Mouse (Mus musculus) Patski (cell line): ENCODE results near the gene Cd3e. TPM values are rescaled to one million over a fixed set of nuclear protein-coding genes. Genes with fewer than 3 reads are reported as not detected.
"Not testable (repeated sequence)": the region's sequence is repeated elsewhere in the genome, so short reads cannot be mapped to it uniquely, and the experiment has no call there.

ENCODE experiments used
- ATAC-seq: fragments of 100-300 bp; one replicate; pipeline ENCODE4 v1.8.0; 2021
- CTCF ChIA-PET: fragments of 350-600 bp; sonication (Branson Sonifier 250); formaldehyde crosslinking; loops from one replicate; lab custom pipeline; 2022; ENCODE audit warnings: inconsistent platforms; lab: Charles Lee
- POLR2A ChIA-PET: fragments of 350-600 bp; sonication (Branson Sonifier 250); formaldehyde crosslinking; loops from one replicate; lab custom pipeline; 2022; ENCODE audit warnings: antibody characterized with exemption, inconsistent platforms; lab: Charles Lee
- DNase-seq: peaks from one replicate; pipeline ENCODE4 v3.0.0-alpha.2; 2011; ENCODE audit warnings: low read depth, low spot score
- H3K27me3 ChIP-seq: fragments of 371-371 bp; one replicate; pipeline ENCODE4 v1.5.1; 2021
- CTCF ChIP-seq: fragments of 100-300 bp; IDR thresholded peaks from one replicate; pipeline ENCODE4 v1.5.1; 2021
- in situ Hi-C: fragments of 300-500 bp; cut with MboI; formaldehyde crosslinking; loops from 3 replicates; pipeline ENCODE4 v1.11.1; 2018; ENCODE audit warnings: low pct_unique_long_range_greater_than_20kb, mixed read lengths
- polyA plus RNA-seq: library from polyadenylated mRNA; unstranded; gene quantifications from one replicate; pipeline ENCODE4 v1.2.3, GENCODE M21; 2021

Cd3e gene
- polyA plus RNA-seq, 1 experiment from 2014 or later = not detected

DNA sequence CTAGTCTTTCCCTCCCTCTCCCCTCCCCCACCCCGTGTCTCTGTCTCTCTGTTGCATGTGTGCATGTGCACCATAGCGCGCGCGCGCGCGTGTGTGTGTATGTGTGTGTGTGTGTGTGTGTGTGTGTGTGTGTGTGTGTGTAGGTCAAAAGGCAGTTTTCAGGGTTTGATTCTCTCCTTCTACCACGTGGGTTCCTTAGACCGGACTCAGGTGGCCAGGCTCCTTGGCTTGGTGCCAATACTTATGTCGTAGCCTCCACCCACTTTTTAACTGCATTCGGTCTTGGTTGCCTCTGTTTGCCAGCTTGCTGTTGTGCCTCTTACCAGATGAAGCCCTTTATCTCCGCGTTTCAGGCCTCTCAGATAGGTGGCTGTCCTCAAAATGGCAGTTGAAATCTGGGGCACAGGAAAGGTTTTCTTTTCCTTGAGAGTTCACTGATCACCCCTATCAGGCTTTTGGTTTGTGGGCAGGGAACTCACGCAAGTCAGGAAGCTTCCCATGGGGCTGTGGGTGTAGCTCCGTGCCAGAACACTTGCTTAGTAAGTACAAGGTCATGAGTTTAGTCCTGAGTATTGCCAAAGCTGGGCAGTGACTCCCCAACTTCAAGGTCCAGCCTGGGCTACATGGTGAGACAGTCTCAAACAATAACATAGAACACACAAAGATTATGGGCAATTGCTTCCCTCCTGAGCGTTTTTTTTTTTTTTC lies 31.9 kb upstream of the Cd3e start:
- no peak for TF ChIP-seq CTCF
- peaks cover 66% of the 10 kb centered on the region for H3K27me3 ChIP-seq
- in situ Hi-C loops = no loop called here
- DNase-seq (no peak), ATAC-seq (no peak)
- ChIA-PET CTCF (no interaction called here), POLR2A (no interaction called here)

GRCm38 (mm10) chr9:45040066-45040845 lies 30.8 kb upstream of the Cd3e start:
- H3K27me3 ChIP-seq = peaks cover 68% of the 10 kb centered on the region
- POLR2A ChIA-PET = no interaction called here

DNA sequence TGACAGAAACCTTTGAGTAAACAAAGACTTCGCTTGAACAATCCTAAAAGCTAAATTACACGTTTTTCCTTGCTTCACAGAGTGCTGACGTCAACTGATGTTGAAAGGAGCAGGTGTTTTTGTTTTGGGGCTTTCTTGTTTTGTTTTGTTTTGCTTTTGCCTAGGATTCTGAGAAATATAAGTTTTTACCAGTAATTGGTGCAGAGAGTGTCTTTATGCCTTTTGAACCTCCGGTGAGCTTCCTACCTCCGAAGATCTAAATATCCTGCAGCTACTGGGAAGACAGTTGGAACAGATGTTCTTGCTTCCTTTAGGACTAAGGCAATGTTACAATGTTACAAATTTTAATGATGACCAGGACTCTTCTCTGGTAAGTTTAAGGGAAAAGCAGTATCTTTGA lies 30.1 kb upstream of the Cd3e start, which contains the start of gene Mpzl2:
TSS of gene Mpzl2 (plus strand) at position 301 of the 400 bp plus-strand sequence.
- in situ Hi-C loops = no loop called here
- ChIA-PET CTCF (no interaction called here), POLR2A (no interaction called here)
- peaks cover 68% of the 10 kb centered on the region for H3K27me3 ChIP-seq
- ATAC-seq (no peak), DNase-seq (no peak)
- no peak for TF ChIP-seq CTCF

More at GRCm38 (mm10) chr9:45040066-45040845, 30.8 kb upstream of the Cd3e start:
- no peak for ATAC-seq
- TF ChIP-seq CTCF = no peak
- CTCF ChIA-PET = no interaction called here
- in situ Hi-C loops = no loop called here
- DNase-seq = no peak

DNA sequence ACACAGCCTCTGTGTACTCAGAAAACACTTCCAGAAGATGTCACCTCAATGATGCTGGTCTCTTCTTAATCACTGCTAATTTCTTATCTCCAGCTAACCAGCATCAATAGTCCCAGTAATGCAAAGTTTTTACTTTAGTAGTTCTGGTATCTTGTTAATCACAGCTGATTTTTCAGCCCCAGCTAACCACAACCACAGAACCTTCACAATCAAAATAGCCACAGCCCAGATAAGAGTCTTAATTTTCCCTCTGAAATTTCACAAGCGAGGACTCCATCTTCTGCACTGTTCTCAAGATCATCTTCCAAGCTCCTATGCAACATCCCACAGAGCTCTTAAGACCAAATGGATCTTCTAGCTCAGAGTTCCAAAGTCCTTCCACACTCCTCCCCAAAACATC lies 28.4 kb upstream of the Cd3e start:
- H3K27me3 ChIP-seq = peaks cover 68% of the 10 kb centered on the region
- in situ Hi-C loops, POLR2A ChIA-PET, ATAC-seq, DNase-seq: not testable (repeated sequence)
- CTCF ChIA-PET = interaction anchor here (1.0 to 1.1 kb wide), 2 partner anchors 10 to 15 kb away, joined by 3 read pairs; no protein-coding TSS in a partner anchor

GRCm38 (mm10) chr9:45034526-45034925 lies 25.1 kb upstream of the Cd3e start:
- in situ Hi-C loops = no loop called here
- TF ChIP-seq CTCF = no peak
- peaks cover 53% of the 10 kb centered on the region for H3K27me3 ChIP-seq
- ATAC-seq (no peak), DNase-seq (no peak)
- ChIA-PET POLR2A (no interaction called here), CTCF (no interaction called here)

DNA sequence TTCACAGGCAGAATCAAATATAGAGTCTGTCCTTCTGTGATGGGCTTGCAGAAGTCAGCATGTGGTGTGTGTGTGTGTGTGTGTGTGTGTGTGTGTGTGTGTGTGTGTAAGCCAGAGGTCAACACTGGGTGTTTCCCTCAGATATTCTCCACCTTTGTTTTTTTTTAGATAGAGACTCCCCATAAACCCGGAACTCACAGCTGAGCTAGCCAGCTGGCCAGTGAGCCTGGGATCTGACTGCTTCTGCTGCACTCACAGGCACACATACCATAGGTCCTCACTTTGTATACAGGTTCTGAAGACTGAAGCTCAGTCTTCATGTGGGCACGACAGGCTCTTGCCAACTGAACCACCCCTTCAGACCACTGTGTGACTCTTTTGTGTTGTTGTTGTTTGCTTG lies 22.8 kb upstream of the Cd3e start:
- in situ Hi-C loops = no loop called here

DNA sequence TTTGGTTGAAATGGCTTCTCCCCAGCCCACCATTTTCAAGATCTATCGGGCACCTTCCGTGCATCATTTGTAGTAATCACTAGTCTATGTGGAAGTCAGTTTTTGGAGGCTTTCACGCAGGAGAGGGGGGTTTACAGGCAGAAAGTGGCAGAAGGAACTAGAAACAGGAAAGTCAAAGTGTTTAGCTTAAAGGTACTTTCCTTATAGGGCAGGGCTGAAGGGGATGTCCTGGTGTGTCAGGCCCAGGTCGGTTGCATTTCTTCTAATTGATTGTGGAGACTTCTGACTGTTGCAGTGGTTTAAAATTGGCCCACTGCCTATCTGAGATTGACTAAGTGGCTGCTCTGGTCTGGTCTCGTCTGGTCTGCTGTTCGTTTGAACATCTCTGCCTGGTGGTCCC lies 20.9 kb upstream of the Cd3e start:
- DNase-seq (no peak), ATAC-seq (no peak)
- CTCF ChIA-PET = no interaction called here
- H3K27me3 ChIP-seq = peaks cover 52% of the 10 kb centered on the region
- TF ChIP-seq CTCF = no peak
- POLR2A ChIA-PET = interaction anchor here (0.5 kb wide), 1 partner anchor 232 kb away, joined by 4 read pairs; no protein-coding TSS in a partner anchor
- in situ Hi-C loops = no loop called here

More for the DNA sequence above, 22.8 kb upstream of the Cd3e start:
- DNase-seq (no peak), ATAC-seq (no peak)
- POLR2A ChIA-PET = no interaction called here
- CTCF ChIA-PET = no interaction called here
- no peak for TF ChIP-seq CTCF
- H3K27me3 ChIP-seq = peaks cover 54% of the 10 kb centered on the region

DNA sequence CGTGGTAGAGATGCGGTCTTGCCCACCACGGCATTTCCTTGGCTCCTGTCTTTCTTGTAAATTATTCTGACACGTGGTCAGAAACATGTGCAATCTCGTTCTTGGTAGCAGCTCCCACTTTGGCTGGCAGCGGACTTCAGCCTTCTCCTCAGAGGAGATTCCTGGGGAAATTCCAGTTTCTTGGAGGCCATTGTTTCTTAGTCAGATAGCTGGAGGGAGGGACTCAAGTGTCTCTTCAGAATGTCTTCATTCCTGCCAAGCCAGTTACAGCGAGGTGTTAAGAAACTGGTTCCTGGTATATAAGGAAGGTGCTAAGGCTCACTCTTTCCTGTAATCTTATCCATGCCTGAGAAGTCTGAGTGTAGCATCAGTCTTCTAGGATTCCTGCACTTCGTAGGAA lies 17.9 kb upstream of the Cd3e start:
- CTCF ChIA-PET = no interaction called here
- TF ChIP-seq CTCF = no peak
- ATAC-seq (no peak), DNase-seq (no peak)
- peaks cover 31% of the 10 kb centered on the region for H3K27me3 ChIP-seq
- in situ Hi-C loops = no loop called here
- POLR2A ChIA-PET = no interaction called here

GRCm38 (mm10) chr9:45024187-45024586 lies 14.8 kb upstream of the Cd3e start:
- no peak for TF ChIP-seq CTCF
- ChIA-PET CTCF (interaction anchor here (1.7 kb wide), 1 partner anchor 27 kb away, joined by 6 read pairs; no protein-coding TSS in a partner anchor), POLR2A (no interaction called here)
- no peak for DNase-seq
- in situ Hi-C loops = no loop called here
- no peak for ATAC-seq
- H3K27me3 ChIP-seq = peaks cover 41% of the 10 kb centered on the region

- ChIA-PET POLR2A (no interaction called here), CTCF (interaction anchor here (1.7 kb wide), 1 partner anchor 26 kb away, joined by 6 read pairs; no protein-coding TSS in a partner anchor)
- peaks cover 36% of the 10 kb centered on the region for H3K27me3 ChIP-seq
- in situ Hi-C loops = no loop called here
- no peak for TF ChIP-seq CTCF
- DNase-seq (no peak), ATAC-seq (no peak)
These were observed 14.2 kb upstream of the Cd3e start for GRCm38 (mm10) chr9:45023638-45024037.

- ATAC-seq = no peak
- ChIA-PET POLR2A (no interaction called here), CTCF (interaction anchor here (1.0 to 1.7 kb wide), 5 partner anchors 9 to 30 kb away, joined by 3 to 6 read pairs (median 3); no protein-coding TSS in a partner anchor)
- TF ChIP-seq CTCF = peak; percentile 77
- in situ Hi-C loops = no loop called here
- no peak for DNase-seq
- peaks cover 29% of the 10 kb centered on the region for H3K27me3 ChIP-seq
These were observed 13.4 kb upstream of the Cd3e start for GRCm38 (mm10) chr9:45022800-45023199.
